Mouse (Mus musculus) intestine, embryonic 15.5 days (tissue): Measurements from ENCODE around the gene Olfr1352. TPM values are rescaled to one million over a fixed set of nuclear protein-coding genes. Genes with fewer than 3 reads are reported as not detected.
"Not testable (repeated sequence)": the region's sequence is repeated elsewhere in the genome, so short reads cannot be mapped to it uniquely, and the experiment has no call there.

ENCODE experiments used
- ATAC-seq: fragments of 200-750 bp; cut with Nextera tagmentation; 2 replicates; pipeline ENCODE4 v1.8.0; 2017; ENCODE audit warnings: moderate TSS enrichment, moderate library complexity
- H3K27ac ChIP-seq: fragments of 300-500 bp; sonication (generic); 2 replicates; pipeline ENCODE4 v1.5.1; 2015; ENCODE audit warnings: mild to moderate bottlenecking, inconsistent platforms
- H3K27me3 ChIP-seq: fragments of 300-500 bp; sonication (generic); replicated peaks from 2 replicates; pipeline ENCODE4 v1.6.1; 2015; ENCODE audit warnings: inconsistent platforms
- H3K36me3 ChIP-seq: fragments of 300-500 bp; sonication (generic); 2 replicates; pipeline ENCODE4 v1.6.1; 2015; ENCODE audit warnings: inconsistent platforms
- H3K4me1 ChIP-seq: fragments of 300-500 bp; sonication (generic); replicated peaks from 2 replicates; pipeline ENCODE4 v1.6.1; 2015; ENCODE audit warnings: inconsistent platforms
- H3K4me2 ChIP-seq: fragments of 300-500 bp; sonication (generic); replicated peaks from 2 replicates; pipeline ENCODE4 v1.6.1; 2015; ENCODE audit warnings: mild to moderate bottlenecking, inconsistent platforms
- H3K4me3 ChIP-seq: fragments of 300-500 bp; sonication (generic); replicated peaks from 2 replicates; pipeline ENCODE4 v1.5.1; 2015; ENCODE audit warnings: inconsistent platforms
- H3K9ac ChIP-seq: fragments of 300-500 bp; sonication (generic); 2 replicates; pipeline ENCODE4 v1.6.1; 2015; ENCODE audit warnings: inconsistent platforms
- H3K9me3 ChIP-seq: fragments of 300-500 bp; sonication (generic); 2 replicates; pipeline ENCODE4 v1.6.1; 2016; ENCODE audit warnings: inconsistent platforms
- WGBS: fragments of 180-500 bp; shearing (Covaris S2); methylation state at CpG from one replicate; pipeline ENCODE4 v1.1.7; 2015; 5-methylcytosine and 5-hydroxymethylcytosine counted together
- polyA plus RNA-seq: library from polyadenylated mRNA; unstranded; fragments of >200 nt; fragmentation: Nextera tagmentation; extraction: Ambion mirVana; gene quantifications from 2 replicates; pipeline ENCODE4 v1.2.1, GENCODE M21; 2015

Olfr1352 gene
- not detected in 2 replicates for polyA plus RNA-seq

GRCm38 (mm10) chr10:78980750-78981149, at the start of gene Olfr1352:
Olfr1352 (plus strand) TSS chr10:78981050.
- H3K36me3 ChIP-seq, result no peaks in the 10 kb centered on the region

DNA sequence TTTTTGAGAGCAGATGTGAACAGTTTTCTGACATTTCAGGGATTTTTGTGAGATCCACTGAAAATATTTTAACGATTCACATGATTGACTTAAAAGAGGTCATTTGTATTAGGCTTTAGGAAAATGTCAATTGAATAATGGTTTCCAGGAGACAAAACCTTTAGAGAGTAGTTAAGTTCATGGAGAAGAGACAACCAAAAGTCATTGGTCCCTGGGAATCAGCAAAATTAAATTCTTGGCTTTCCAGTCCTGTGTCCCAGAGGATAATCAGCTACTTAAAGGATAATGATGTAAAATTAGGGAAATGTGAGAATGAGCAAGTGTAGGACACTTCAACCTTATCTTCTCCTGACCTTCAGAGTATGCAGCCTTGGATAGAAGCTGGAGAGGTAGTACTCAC, 30.5 kb upstream of the Olfr1352 start, which contains the start of gene Olfr8:
Gene Olfr8, plus strand, starts transcription at position 301 of the 400 bp plus-strand sequence.
- H3K4me3 ChIP-seq, H3K4me1 ChIP-seq, H3K36me3 ChIP-seq, H3K4me2 ChIP-seq, H3K9me3 ChIP-seq, ATAC-seq, H3K27ac ChIP-seq, H3K27me3 ChIP-seq, H3K9ac ChIP-seq: not testable (repeated sequence)
- 78% methylated on average over 1 of the region's 1 CpGs for WGBS

More at GRCm38 (mm10) chr10:78980750-78981149, at the start of gene Olfr1352:
- H3K9me3 ChIP-seq, result no peaks in the 10 kb centered on the region
- H3K27me3 ChIP-seq, result no peaks in the 10 kb centered on the region
- H3K9ac ChIP-seq, result no peak within 1 kb of the TSS
- H3K27ac ChIP-seq, result no peak within 1 kb of the TSS
- H3K4me3 ChIP-seq, result no peak within 1 kb of the TSS
- no peak for ATAC-seq
- H3K4me1 ChIP-seq, result no peaks in the 10 kb centered on the region
- no peak within 1 kb of the TSS for H3K4me2 ChIP-seq

- H3K36me3 ChIP-seq, result not testable (repeated sequence)
Observed at GRCm38 (mm10) chr10:78963009-78963408, 17.8 kb upstream of the Olfr1352 start, which contains the start of gene Olfr1353. Olfr1353 (plus strand) TSS chr10:78963309.

DNA sequence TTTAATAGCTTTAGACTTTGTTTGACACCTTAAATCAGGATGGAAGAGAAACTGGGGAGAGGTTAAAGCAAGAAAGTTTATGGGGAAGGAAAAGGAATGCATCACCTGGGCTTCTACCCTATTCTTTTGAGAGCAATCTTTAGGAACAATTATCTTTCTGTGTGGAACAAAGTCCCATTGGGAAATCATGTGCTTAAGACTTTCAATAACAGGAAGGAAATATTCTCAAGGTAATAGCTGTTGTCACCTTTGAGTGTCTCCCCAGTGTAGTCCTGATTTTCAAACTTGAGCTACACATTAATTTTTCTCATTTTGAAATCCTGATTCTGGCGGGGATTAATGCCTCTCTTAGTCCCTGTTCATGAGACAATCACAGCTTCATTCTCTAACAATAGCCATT, 31.3 kb downstream of the Olfr1352 start, which contains the start of gene Olfr1351:
Gene Olfr1351, plus strand, starts transcription at position 301 of the 400 bp plus-strand sequence.
- 59% methylated on average over 1 of the region's 1 CpGs for WGBS

More at GRCm38 (mm10) chr10:78963009-78963408, 17.8 kb upstream of the Olfr1352 start, which contains the start of gene Olfr1353:
- H3K4me2 ChIP-seq, H3K27ac ChIP-seq, H3K4me1 ChIP-seq, H3K9me3 ChIP-seq, H3K4me3 ChIP-seq, H3K27me3 ChIP-seq, H3K9ac ChIP-seq, ATAC-seq: not testable (repeated sequence)

GRCm38 (mm10) chr10:79028441-79028840, 47.6 kb downstream of the Olfr1352 start, which contains the start of gene Olfr57:
Olfr57 (plus strand) TSS chr10:79028741.
- H3K27ac ChIP-seq, result no peak within 1 kb of the TSS
- no peak within 1 kb of the TSS for H3K4me2 ChIP-seq
- ATAC-seq, result no peak
- H3K9ac ChIP-seq, result no peak within 1 kb of the TSS
- H3K9me3 ChIP-seq, result no peaks in the 10 kb centered on the region
- H3K27me3 ChIP-seq, result no peaks in the 10 kb centered on the region
- no peak within 1 kb of the TSS for H3K4me3 ChIP-seq
- H3K36me3 ChIP-seq, result no peaks in the 10 kb centered on the region
- H3K4me1 ChIP-seq, result no peaks in the 10 kb centered on the region

More for the DNA sequence above, 31.3 kb downstream of the Olfr1352 start, which contains the start of gene Olfr1351:
- Histone ChIP-seq H3K27ac (no peak within 1 kb of the TSS), H3K4me3 (no peak within 1 kb of the TSS), H3K36me3 (no peaks in the 10 kb centered on the region), H3K4me1 (no peaks in the 10 kb centered on the region), H3K9me3 (no peaks in the 10 kb centered on the region), H3K4me2 (no peak within 1 kb of the TSS), H3K9ac (no peak within 1 kb of the TSS), H3K27me3 (no peaks in the 10 kb centered on the region)
- ATAC-seq, result no peak

Other genes with a start within 250 kb of the Olfr1352 start
- 0.14 TPM in 1 of 2 replicates, not detected in the other for gene Ccdc105, start 228.0 kb upstream of the Olfr1352 start, polyA plus RNA-seq
- gene Slc1a6, start 200.6 kb upstream of the Olfr1352 start, polyA plus RNA-seq, result 1.3 and 1.5 TPM in 2 replicates
- gene Olfr1356, start 128.9 kb upstream of the Olfr1352 start, polyA plus RNA-seq, result not detected in 2 replicates
- gene Olfr1355, start 105.5 kb upstream of the Olfr1352 start, polyA plus RNA-seq, result not detected in 2 replicates
- not detected in 2 replicates for gene Olfr1354, start 67.9 kb upstream of the Olfr1352 start, polyA plus RNA-seq
- not detected in 2 replicates for gene Olfr8, start 30.4 kb upstream of the Olfr1352 start, polyA plus RNA-seq
- gene Olfr1353, start 17.7 kb upstream of the Olfr1352 start, polyA plus RNA-seq, result not detected in 2 replicates
- gene Olfr1351, start 31.4 kb downstream of the Olfr1352 start, polyA plus RNA-seq, result not detected in 2 replicates
- gene Olfr57, start 47.7 kb downstream of the Olfr1352 start, polyA plus RNA-seq, result not detected in 2 replicates
- 20.4 and 20.9 TPM in 2 replicates for gene 2610008E11Rik, start 116.5 kb downstream of the Olfr1352 start, polyA plus RNA-seq
- not detected in 2 replicates for gene Vmn2r80, start 167.7 kb downstream of the Olfr1352 start, polyA plus RNA-seq